Mouse (Mus musculus) colon, adult 2 months (tissue): ENCODE measurements around the gene Mnd1. TPM values are rescaled to one million over a fixed set of nuclear protein-coding genes. Genes with fewer than 3 reads are reported as not detected.

ENCODE experiments used
- polyA plus RNA-seq: library from polyadenylated mRNA; depleted of rRNA; stranded (reverse); fragments of >200 nt; gene quantifications from 2 replicates; pipeline ENCODE4 v1.2.3, GENCODE M21; 2012; rRNA removed

The Mnd1 gene
- 0.19 TPM in 2 replicates for polyA plus RNA-seq

DNA sequence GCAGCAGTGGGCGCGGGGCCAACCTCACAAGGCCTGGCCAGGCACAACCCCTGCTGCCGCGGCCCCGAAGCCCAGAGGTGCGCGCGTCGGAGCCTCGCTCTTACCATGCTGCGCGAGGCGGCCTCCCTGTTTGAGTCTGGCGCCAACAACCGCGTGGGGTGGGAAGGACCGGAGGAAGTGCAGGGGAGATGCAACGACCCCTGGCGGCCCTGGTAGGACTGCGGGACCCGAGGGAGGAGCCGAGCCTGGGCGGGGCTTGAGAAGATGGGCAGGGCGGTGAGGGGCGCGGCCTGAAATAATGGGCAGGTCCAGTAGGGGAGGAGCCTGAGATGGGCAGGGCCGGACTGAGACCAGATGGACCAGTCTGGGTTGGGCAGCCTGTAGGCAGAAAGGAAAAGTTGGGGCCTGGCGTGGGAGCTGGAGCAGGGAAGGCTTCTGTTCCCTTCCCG is at the start of gene Mnd1:
TSS of gene Mnd1 (minus strand) at position 229 of the 449 bp plus-strand sequence.

GRCm38 (mm10) chr3:84173581-84174154 is 18.1 kb upstream of the Mnd1 start, which contains the start of gene Gm6525:
TSS of gene Gm6525 (plus strand) at chr3:84174104.

GRCm38 (mm10) chr3:84039646-84040475 is 115.7 kb downstream of the Mnd1 start, which contains the start of gene Tmem131l:
TSS of gene Tmem131l (minus strand) at chr3:84040175.

Other genes with a start within 250 kb of the Mnd1 start
- 16.1 and 17.8 TPM in 2 replicates for gene Tmem131l, start 115.6 kb downstream of the Mnd1 start, polyA plus RNA-seq
- not detected in 2 replicates for gene Gm6525, start 18.3 kb upstream of the Mnd1 start, polyA plus RNA-seq
- gene Trim2, start 151.1 kb upstream of the Mnd1 start, polyA plus RNA-seq: 151 and 157 TPM in 2 replicates